Mouse (Mus musculus) liver, embryonic 14.5 days (tissue): ENCODE results near the gene Pkn2. TPM values are rescaled to one million over a fixed set of nuclear protein-coding genes. Genes with fewer than 3 reads are reported as not detected.
A peak's percentile ranks its signal among the peaks of the same experiment; 100 is the strongest.

Source experiments
- ATAC-seq: fragments of 200-750 bp; cut with Nextera tagmentation; 2 replicates; pipeline ENCODE4 v1.8.0; 2017; ENCODE audit warnings: moderate number of reproducible peaks, mild to moderate bottlenecking, moderate library complexity; ENCODE audit not compliant: insufficient read depth
- DNase-seq, 3 experiments: peaks; one replicate each; pipeline ENCODE4 v3.0.0-alpha.2; 2012 to 2013; ENCODE audit warnings: low read depth in 3 of 3, low spot score in 3 of 3
- H3K27ac ChIP-seq: fragments of 300-500 bp; sonication (generic); 2 replicates; pipeline ENCODE4 v1.5.1; 2014; ENCODE audit warnings: moderate library complexity, mild to moderate bottlenecking, control low read depth, inconsistent platforms
- H3K27me3 ChIP-seq: fragments of 300-500 bp; sonication (generic); 2 replicates; pipeline ENCODE4 v1.6.1; 2014; ENCODE audit warnings: mild to moderate bottlenecking, low read length, moderate library complexity; ENCODE audit not compliant: control insufficient read depth, insufficient read depth
- H3K36me3 ChIP-seq: fragments of 300-500 bp; sonication (generic); replicated peaks from 2 replicates; pipeline ENCODE4 v1.6.1; 2014; ENCODE audit warnings: low read depth; ENCODE audit not compliant: control insufficient read depth, insufficient read depth
- H3K4me1 ChIP-seq, 2 experiments: fragments of 200-500 bp in 1 of 2; fragments of 300-500 bp in 1 of 2; sonication (generic) in 1 of 2; replicated peaks; 2 replicates each; pipeline ENCODE4 v1.6.1; 2012 to 2014; ENCODE audit warnings: antibody characterized with exemption in 1 of 2, inconsistent platforms in 1 of 2, low read length in 1 of 2; ENCODE audit not compliant: control insufficient read depth in 2 of 2, insufficient read depth in 2 of 2
- H3K4me2 ChIP-seq: fragments of 300-500 bp; sonication (generic); 2 replicates; pipeline ENCODE4 v1.6.1; 2014; ENCODE audit warnings: low read depth, mild to moderate bottlenecking, control low read depth, moderate library complexity
- H3K4me3 ChIP-seq, 2 experiments: fragments of 200-500 bp in 1 of 2; fragments of 300-500 bp in 1 of 2; sonication (generic) in 1 of 2; 2 replicates each; pipeline ENCODE4 v1.5.1; 2012 to 2014; ENCODE audit warnings: low read depth in 2 of 2, low read length in 2 of 2, mild to moderate bottlenecking in 2 of 2, control low read depth in 1 of 2, inconsistent platforms in 1 of 2, moderate library complexity in 1 of 2; ENCODE audit not compliant: insufficient read depth in 1 of 2
- H3K9ac ChIP-seq: fragments of 300-500 bp; sonication (generic); replicated peaks from 2 replicates; pipeline ENCODE4 v1.6.1; 2014; ENCODE audit warnings: mild to moderate bottlenecking, control low read depth, moderate library complexity
- H3K9me3 ChIP-seq: fragments of 300-500 bp; sonication (generic); 2 replicates; pipeline ENCODE4 v1.6.1; 2016; ENCODE audit warnings: low read length, mixed read lengths; ENCODE audit not compliant: control insufficient read depth
- CTCF ChIP-seq: IDR thresholded peaks from 2 replicates; pipeline ENCODE4 v1.5.1; 2016; ENCODE audit warnings: antibody characterized with exemption, low read depth, control low read depth
- EP300 ChIP-seq: IDR thresholded peaks from 2 replicates; pipeline ENCODE4 v1.6.1; 2016; ENCODE audit warnings: antibody characterized with exemption, low read depth
- WGBS: fragments of 180-500 bp; shearing (Covaris S2); extraction: QIAGEN DNeasy Blood & Tissue Kit; methylation state at CpG from one replicate; pipeline ENCODE4 v1.1.7; 2014; ENCODE audit not compliant: insufficient replicate concordance; 5-methylcytosine and 5-hydroxymethylcytosine counted together
- polyA plus RNA-seq, 2 experiments: library from polyadenylated mRNA; depleted of rRNA in 1 of 2; stranded (reverse) in 1 of 2; unstranded in 1 of 2; fragments of >200 nt; fragmentation: Nextera tagmentation in 1 of 2; extraction: Ambion mirVana in 1 of 2; gene quantifications; 2 replicates each; pipeline versions ENCODE4 v1.2.1 to v1.2.3; 2012 to 2014

Gene Pkn2
- polyA plus RNA-seq, 2 experiments: 14.9 to 31.1 TPM

- Histone ChIP-seq H3K4me2 (no peak overlapping the region), H3K27me3 (no peaks in the 10 kb centered on the region), H3K4me1 (peaks cover 5 to 10% of the 10 kb centered on the region in 2 experiments), H3K4me3 (no peak overlapping the region), H3K9me3 (no peaks in the 10 kb centered on the region), H3K27ac (no peak overlapping the region), H3K9ac (no peak overlapping the region), H3K36me3 (no peaks in the 10 kb centered on the region)
- no peak for TF ChIP-seq EP300
- no peak for TF ChIP-seq CTCF
- 52% methylated on average over 3 of the region's 3 CpGs for WGBS
- DNase-seq (no peak), ATAC-seq (no peak)
Measured at GRCm38 (mm10) chr3:142890442-142890841, 8.6 kb upstream of the Pkn2 start.

GRCm38 (mm10) chr3:142886963-142887362 lies 5.2 kb upstream of the Pkn2 start:
- no peak overlapping the region for H3K9ac ChIP-seq
- no peak for DNase-seq
- no peak overlapping the region for H3K4me2 ChIP-seq
- H3K4me1 ChIP-seq: peaks cover 16 to 25% of the 10 kb centered on the region in 2 experiments
- 69% methylated on average over 3 of the region's 3 CpGs for WGBS
- no peak overlapping the region for H3K27ac ChIP-seq
- TF ChIP-seq CTCF: no peak
- TF ChIP-seq EP300: no peak
- no peaks in the 10 kb centered on the region for H3K27me3 ChIP-seq
- no peak for ATAC-seq
- no peak overlapping the region for H3K4me3 ChIP-seq
- H3K9me3 ChIP-seq: no peaks in the 10 kb centered on the region
- H3K36me3 ChIP-seq: no peaks in the 10 kb centered on the region

GRCm38 (mm10) chr3:142884594-142884993 lies 2.8 kb upstream of the Pkn2 start:
- Histone ChIP-seq H3K27ac (peak overlapping the region; percentile 68), H3K9ac (peak overlapping the region; percentile 31; the same call in 1 of the 2 replicates), H3K27me3 (no peaks in the 10 kb centered on the region), H3K36me3 (no peaks in the 10 kb centered on the region), H3K4me1 (peaks cover 16 to 25% of the 10 kb centered on the region in 2 experiments), H3K4me3 (no peak overlapping the region; a peak in 1 of 4 replicates), H3K9me3 (no peaks in the 10 kb centered on the region), H3K4me2 (peak overlapping the region; percentile 88)
- peak; percentile 92 for TF ChIP-seq EP300
- no peak for TF ChIP-seq CTCF
- ATAC-seq (peak; percentile 10), DNase-seq (peak; percentile 63 to 75 (median 74))

GRCm38 (mm10) chr3:142881589-142881871 lies 274 bp downstream of the Pkn2 start:
- no peaks in the 10 kb centered on the region for H3K27me3 ChIP-seq
- peak overlapping the region; percentile 95 for H3K27ac ChIP-seq
- H3K9me3 ChIP-seq: no peaks in the 10 kb centered on the region
- peak overlapping the region; percentile 97 for H3K9ac ChIP-seq
- no peak for TF ChIP-seq CTCF
- no peak for TF ChIP-seq EP300
- peak overlapping the region; percentile 70 for H3K4me2 ChIP-seq
- no peaks in the 10 kb centered on the region for H3K36me3 ChIP-seq
- H3K4me1 ChIP-seq: peaks cover 20 to 22% of the 10 kb centered on the region in 2 experiments
- DNase-seq (no peak), ATAC-seq (no peak)
- WGBS: under 1% methylated on average over 24 of the region's 40 CpGs
- H3K4me3 ChIP-seq: peak overlapping the region; percentile 87 to 92

- WGBS: 1% methylated on average over 62 of the region's 72 CpGs
Measured at GRCm38 (mm10) chr3:142880790-142881588, 815 bp downstream of the Pkn2 start.

More at GRCm38 (mm10) chr3:142880790-142881588, 815 bp downstream of the Pkn2 start:
- peak overlapping the region; percentile 70 for H3K4me2 ChIP-seq
- H3K4me3 ChIP-seq: peak overlapping the region; percentile 87 to 92
- TF ChIP-seq CTCF (no peak), EP300 (peak; percentile 25; the same call in 1 of the 2 replicates)
- peak overlapping the region; percentile 95 for H3K27ac ChIP-seq
- peaks cover 20 to 21% of the 10 kb centered on the region in 2 experiments for H3K4me1 ChIP-seq
- no peaks in the 10 kb centered on the region for H3K27me3 ChIP-seq
- ATAC-seq: peak; percentile 21
- no peaks in the 10 kb centered on the region for H3K36me3 ChIP-seq
- no peaks in the 10 kb centered on the region for H3K9me3 ChIP-seq
- DNase-seq: peak; percentile 51 to 63 (median 57)
- H3K9ac ChIP-seq: peak overlapping the region; percentile 97
